Mouse (Mus musculus) erythroid progenitor cell, adult 5-6 weeks (primary cell): ENCODE data around the gene Spag16. TPM values are rescaled to one million over a fixed set of nuclear protein-coding genes. Genes with fewer than 3 reads are reported as not detected.

Source experiments
- ATAC-seq: replicated peaks from 2 replicates; pipeline ENCODE4 v1.8.0; 2016; ENCODE audit warnings: moderate number of reproducible peaks, mild to moderate bottlenecking, moderate TSS enrichment, inconsistent platforms; ENCODE audit not compliant: poor library complexity, low FRiP score, severe bottlenecking
- total RNA-seq, 2 experiments: library from RNA; stranded (forward) in 1 of 2; stranded (reverse) in 1 of 2; fragments of 150-400 nt in 1 of 2; fragments of 186-747, 209-891 nt in 1 of 2; gene quantifications; 2 replicates each; pipeline versions ENCODE4 v1.2.3 to v1.2.4; 2015 to 2017; ENCODE audit warnings: low replicate concordance in 2 of 2

Gene Spag16
- total RNA-seq, 2 experiments from 2014 or later: not detected

GRCm38 (mm10) chr1:70351371-70351770, 524.6 kb downstream of the Spag16 start:
- ATAC-seq: no peak

GRCm38 (mm10) chr1:70354014-70354413, 527.2 kb downstream of the Spag16 start:
- no peak for ATAC-seq

DNA sequence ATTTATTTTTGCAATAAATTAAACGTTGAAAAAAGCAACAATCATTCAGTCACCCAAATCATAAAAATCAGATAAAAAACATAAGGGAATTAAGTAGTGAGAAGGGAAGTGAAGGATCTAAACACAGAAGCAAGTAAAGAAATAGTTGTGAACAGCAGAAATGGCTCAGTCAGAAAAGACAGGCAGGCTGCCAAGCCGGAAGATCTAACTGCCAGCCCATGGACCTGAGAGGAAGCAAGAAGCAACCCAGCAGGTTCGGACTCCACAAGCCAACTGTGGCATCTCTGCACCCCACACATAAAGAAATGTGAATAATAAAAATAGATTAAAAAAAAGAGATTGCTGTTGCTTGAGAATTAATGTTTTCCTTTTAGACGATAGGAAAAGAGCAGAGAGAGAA, 545.0 kb downstream of the Spag16 start:
- ATAC-seq: no peak

DNA sequence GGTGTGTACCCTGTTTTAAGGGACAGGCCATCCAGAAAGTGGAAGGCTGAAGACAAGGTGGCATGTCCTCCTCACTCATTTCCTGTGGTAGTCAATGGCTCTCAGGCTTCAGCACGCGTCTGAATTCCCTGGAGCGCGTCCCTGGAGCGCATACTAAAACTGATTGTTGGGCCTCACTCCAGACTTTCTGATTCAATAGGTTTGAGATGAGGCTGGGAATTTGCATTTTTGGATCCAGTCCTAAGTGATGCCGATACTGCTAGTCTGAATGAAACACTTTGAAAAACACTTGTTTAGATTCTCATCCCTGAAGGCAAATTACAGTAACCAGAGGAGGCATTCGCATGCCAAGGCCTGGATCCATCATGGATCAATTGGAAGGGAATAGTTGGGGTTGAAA, 553.3 kb downstream of the Spag16 start:
- no peak for ATAC-seq

- ATAC-seq: no peak
Observed at GRCm38 (mm10) chr1:70442209-70443080, 615.7 kb downstream of the Spag16 start.

DNA sequence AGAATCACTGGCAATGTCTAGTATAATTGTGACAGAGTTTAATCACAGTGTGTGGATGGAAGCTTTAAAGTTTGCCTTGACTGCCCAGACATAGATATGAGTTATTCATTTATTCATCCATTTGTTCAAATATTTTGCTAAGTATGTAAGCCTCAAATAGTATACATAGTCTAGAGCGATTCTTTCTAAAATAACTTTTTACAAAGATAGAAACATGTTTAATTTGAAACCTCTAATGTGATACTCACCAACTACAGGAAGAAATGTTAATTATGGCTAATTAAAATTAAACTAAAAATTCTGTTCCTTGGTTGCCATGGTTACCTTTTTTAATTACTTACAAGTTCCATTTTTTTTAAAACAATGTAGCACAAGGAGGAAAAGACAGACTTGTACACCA, 653.1 kb downstream of the Spag16 start:
- no peak for ATAC-seq

DNA sequence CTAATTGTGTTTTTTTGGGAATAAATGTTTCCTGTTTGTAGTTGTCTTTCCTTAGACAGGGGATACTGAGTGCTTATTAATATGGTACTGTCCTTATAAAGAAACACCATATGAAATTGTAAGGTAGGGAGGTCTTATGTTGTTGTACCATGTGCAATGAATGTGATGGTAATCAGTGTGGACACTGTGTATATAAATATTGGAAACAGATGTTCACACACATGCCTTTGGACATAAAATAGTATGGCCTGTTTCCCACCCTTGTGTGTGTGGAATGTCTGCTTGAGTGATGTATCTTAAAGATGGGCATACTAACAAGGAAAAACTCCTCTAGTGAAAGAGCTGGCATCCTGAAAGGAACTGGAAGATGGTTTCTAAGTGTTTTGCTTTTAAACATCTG, 692.1 kb downstream of the Spag16 start:
- no peak for ATAC-seq

DNA sequence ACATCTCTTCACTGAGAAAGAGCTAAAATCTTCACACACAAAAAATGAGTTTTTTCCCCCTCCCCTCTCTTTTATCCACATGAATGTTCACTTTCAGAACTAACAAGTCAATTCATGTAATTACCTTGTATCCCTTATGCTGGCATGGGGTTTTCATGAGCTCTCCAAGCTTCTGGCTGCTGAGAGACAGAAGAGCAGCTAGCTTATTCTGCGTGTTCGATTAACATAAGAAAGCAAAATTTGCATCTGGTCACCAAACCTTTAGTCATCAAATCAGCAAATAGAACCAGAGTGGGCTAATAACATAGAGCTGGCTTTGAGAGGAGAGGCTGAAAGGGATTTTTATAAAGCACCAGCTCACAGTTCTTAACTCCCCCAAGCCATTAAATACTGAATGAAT, 700.4 kb downstream of the Spag16 start:
- no peak for ATAC-seq

DNA sequence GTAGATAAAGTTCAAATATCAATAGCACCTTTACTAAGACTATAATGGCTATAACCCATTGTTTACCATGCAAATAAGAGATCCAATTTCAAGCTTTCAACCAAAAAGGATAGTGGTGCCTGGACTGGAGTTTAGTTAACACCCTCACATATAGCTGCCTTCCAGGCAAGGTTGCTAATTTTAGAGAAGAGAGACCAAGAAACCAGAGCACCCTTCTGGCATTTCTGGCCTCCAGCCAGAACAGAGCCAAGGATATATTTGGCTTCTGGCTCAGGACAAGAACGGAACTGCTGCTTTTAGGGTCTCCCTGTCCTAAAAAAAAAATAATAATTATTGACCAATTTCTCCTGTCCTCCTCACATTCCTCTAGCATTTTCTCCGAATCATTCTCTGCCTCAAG, 703.0 kb downstream of the Spag16 start:
- ATAC-seq: no peak

- no peak for ATAC-seq
Observed at GRCm38 (mm10) chr1:70551839-70552238, 725.1 kb downstream of the Spag16 start.

- no peak for ATAC-seq
Observed at GRCm38 (mm10) chr1:70621805-70622204, 795.0 kb downstream of the Spag16 start.

- ATAC-seq: no peak
Observed at GRCm38 (mm10) chr1:70624803-70625460, 798.2 kb downstream of the Spag16 start.

DNA sequence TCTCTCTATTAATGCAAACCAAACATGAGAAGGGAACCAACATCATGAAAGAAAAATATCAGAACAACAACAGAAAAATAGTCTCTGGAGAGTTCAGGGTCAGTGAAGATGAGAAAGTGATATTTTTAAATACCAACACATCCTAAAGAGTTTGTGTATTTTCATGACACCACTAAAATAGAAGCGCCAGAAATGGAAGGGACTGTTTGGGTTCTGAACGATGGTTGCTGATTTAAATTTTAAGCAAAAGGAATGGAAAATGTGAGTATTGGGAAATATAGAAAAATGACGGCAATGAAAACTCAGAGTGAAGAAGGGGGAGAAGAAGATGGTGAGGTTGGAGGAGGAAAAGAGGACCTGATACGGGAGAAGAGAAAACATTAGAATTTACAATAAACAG, 825.9 kb downstream of the Spag16 start:
- no peak for ATAC-seq

DNA sequence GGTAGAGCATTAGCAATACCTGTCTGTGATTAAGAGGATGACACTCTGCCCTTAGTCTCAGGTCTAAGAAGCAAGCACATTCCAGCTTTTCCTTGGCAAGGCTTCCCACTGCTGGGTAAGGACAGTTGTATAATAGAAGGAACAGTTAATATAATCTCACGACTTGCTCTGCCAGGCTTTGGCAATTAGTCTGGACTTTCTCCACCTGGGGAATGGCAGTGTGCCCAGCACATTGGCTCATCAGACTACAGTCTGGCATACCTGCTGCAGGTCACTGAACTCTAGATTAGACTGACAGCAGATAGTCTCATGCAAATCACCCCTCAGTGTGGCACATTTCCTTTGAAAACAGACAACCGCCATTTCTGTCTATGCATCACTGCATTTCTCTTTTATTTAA, 865.8 kb downstream of the Spag16 start:
- ATAC-seq: no peak

GRCm38 (mm10) chr1:70700270-70700669, 873.5 kb downstream of the Spag16 start:
- no peak for ATAC-seq

DNA sequence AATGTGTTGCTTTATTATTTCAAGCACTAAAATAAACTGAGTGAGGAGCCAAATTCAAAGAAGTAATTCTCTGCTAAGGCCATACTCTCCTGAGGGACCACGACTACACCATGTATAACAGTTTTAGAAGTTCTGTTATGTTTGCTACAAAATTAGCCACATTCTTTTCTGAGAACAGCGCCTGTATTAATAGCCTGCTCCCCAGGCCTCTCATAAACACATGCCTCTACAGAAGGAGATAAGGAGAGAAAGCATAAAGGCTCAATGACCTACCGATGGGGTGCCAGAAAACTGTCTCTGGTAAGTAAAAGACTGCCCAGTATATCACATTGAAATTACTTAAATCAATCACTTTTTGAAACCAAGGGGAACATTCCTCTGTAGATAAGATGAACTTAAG, 877.2 kb downstream of the Spag16 start:
- ATAC-seq: no peak

DNA sequence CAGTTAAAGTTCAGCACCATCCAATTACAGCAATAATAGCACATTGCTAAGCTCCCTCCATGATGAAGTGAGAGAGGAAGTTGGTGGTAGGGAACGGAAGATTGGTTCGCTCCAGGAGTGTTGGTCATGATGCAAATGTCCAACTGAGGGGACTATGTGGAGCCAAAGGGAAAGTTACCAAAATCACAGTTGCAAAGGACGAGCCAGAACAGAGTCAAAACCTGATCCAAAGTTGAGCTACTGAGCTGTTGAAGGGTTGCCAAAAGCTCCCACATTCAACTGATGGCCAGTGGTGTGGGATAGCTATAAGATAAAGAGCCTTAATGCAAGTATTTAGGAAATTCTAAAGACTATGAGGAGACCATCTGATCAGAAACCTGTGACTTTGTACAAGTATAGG, 879.1 kb downstream of the Spag16 start:
- ATAC-seq: no peak

GRCm38 (mm10) chr1:70725045-70725444, 898.3 kb downstream of the Spag16 start:
- no peak for ATAC-seq

GRCm38 (mm10) chr1:70725655-70726066, 898.9 kb downstream of the Spag16 start, which contains the start of gene Vwc2l:
Gene Vwc2l (plus strand): TSS chr1:70725715.
- ATAC-seq: no peak
